Mouse (Mus musculus) kidney, postnatal 10 days (tissue): Measurements from ENCODE around the gene Bud13.
A peak's percentile ranks its signal among the peaks of the same experiment; 100 is the strongest.

ENCODE experiments used
- DNase-seq: peaks from one replicate; pipeline ENCODE4 v3.0.0; 2021; ENCODE audit warnings: mixed read lengths

Bud13 gene

DNA sequence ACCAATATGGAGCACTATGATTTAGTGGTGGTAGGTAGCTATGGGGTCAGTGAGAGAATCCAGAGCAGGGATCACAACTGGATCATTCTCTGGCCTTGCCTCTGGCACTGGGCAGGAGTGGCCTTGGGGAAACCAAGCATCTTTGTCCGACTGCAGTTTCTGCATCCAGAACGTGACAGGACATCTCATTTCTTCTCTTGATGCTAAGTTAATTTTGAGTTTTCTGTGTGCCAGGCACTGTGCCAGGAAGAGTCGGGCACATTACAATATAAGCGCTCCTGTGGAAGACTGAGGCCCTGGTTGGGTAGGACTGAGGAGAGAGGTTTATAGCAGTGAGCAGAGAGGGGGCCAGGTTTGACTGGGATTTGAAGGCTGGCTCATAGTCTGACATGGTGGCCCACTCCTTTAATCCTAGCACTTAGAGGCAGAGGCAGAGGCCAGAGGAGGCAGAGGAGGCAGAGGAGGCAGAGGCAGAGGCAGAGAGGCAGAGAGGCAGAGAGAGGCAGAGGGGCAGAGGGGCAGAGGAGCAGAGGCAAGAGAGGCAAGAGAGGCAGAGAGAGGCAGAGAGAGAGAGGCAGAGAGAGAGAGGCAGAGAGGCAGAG is 56.3 kb downstream of the Bud13 start:
- DNase-seq: peak; percentile 2

DNA sequence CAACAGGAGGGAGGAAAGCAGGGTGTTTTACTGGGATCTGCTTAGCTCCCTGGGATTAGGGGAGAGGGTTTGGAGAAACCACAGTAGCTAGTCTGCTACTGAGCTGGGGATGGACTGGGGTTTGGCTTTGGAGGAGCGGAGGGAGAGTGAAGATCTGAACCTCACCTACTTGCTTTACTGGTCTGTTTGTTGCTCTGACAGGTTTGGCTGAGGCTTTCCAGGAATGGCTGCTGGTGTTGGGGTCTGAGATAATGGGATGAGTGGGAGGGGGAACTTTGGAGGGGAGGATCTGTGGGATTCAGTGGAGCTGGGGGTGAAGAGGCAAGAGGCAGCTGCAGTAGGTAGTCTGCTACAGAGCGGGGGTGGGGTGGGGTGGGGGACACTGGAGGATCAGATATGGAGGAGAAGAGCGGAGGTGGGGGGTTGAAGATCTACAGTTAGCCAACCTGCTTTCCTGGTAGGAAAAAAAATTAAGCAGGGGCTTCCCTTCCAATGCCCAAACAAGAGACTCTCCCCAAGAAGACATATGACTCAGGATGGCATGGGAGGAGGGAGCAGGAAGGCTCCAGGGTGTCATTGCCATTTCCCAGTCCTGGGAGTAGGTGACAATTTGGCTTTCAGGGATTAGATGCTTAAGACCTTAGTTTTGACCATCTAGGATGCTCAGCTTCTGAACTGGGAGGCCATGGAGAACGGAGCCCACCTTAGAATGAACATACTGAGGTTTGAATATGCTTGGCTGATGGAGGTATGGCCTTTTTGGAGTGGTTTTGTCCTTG is 63.3 kb downstream of the Bud13 start:
- no peak for DNase-seq
